Mouse (Mus musculus) stomach, postnatal 0 days (tissue): ENCODE measurements around the gene Cpd. TPM values are rescaled to one million over a fixed set of nuclear protein-coding genes. Genes with fewer than 3 reads are reported as not detected.

Source experiments
- ATAC-seq: fragments of 200-750 bp; cut with Nextera tagmentation; 2 replicates; pipeline ENCODE4 v1.8.0; 2017; ENCODE audit not compliant: low FRiP score, low TSS enrichment
- DNase-seq: peaks from one replicate; pipeline ENCODE4 v3.0.0-alpha.2; 2016; ENCODE audit warnings: low spot score
- H3K27ac ChIP-seq: fragments of 300-500 bp; sonication (generic); replicated peaks from 2 replicates; pipeline ENCODE4 v1.5.1; 2014; ENCODE audit warnings: mild to moderate bottlenecking, control low read depth
- H3K27me3 ChIP-seq: fragments of 300-500 bp; sonication (generic); 2 replicates; pipeline ENCODE4 v1.6.1; 2014; ENCODE audit warnings: low read length; ENCODE audit not compliant: control insufficient read depth, insufficient read depth
- H3K36me3 ChIP-seq: fragments of 300-500 bp; sonication (generic); 2 replicates; pipeline ENCODE4 v1.6.1; 2014; ENCODE audit warnings: low read length, mixed read lengths; ENCODE audit not compliant: control insufficient read depth, insufficient read depth
- H3K4me1 ChIP-seq: fragments of 300-500 bp; sonication (generic); replicated peaks from 2 replicates; pipeline ENCODE4 v1.6.1; 2014; ENCODE audit warnings: antibody characterized with exemption; ENCODE audit not compliant: control insufficient read depth, insufficient read depth
- H3K4me2 ChIP-seq: fragments of 300-500 bp; sonication (generic); replicated peaks from 2 replicates; pipeline ENCODE4 v1.6.1; 2014; ENCODE audit warnings: low read depth, mild to moderate bottlenecking, control low read depth, moderate library complexity
- H3K4me3 ChIP-seq: fragments of 300-500 bp; sonication (generic); 2 replicates; pipeline ENCODE4 v1.5.1; 2014; ENCODE audit warnings: low read depth, low read length, control low read depth
- H3K9ac ChIP-seq: fragments of 300-500 bp; sonication (generic); 2 replicates; pipeline ENCODE4 v1.6.1; 2014; ENCODE audit warnings: mild to moderate bottlenecking, low read length, control low read depth, mixed read lengths
- H3K9me3 ChIP-seq: fragments of 300-500 bp; sonication (generic); 2 replicates; pipeline ENCODE4 v1.6.1; 2016; ENCODE audit warnings: low read length; ENCODE audit not compliant: control insufficient read depth
- CTCF ChIP-seq: IDR thresholded peaks from 2 replicates; pipeline ENCODE4 v1.5.1; 2016; ENCODE audit warnings: antibody characterized with exemption, low read depth, mild to moderate bottlenecking, moderate library complexity
- EP300 ChIP-seq: optimal IDR thresholded peaks from 2 replicates; pipeline ENCODE3; 2016; ENCODE audit warnings: antibody characterized with exemption
- WGBS: fragments of 180-500 bp; shearing (Covaris S2); extraction: QIAGEN DNeasy Blood & Tissue Kit; methylation state at CpG from one replicate; pipeline ENCODE4 v1.1.7; 2014; 5-methylcytosine and 5-hydroxymethylcytosine counted together
- polyA plus RNA-seq: library from polyadenylated mRNA; unstranded; fragments of >200 nt; fragmentation: Nextera tagmentation; extraction: Ambion mirVana; gene quantifications from 2 replicates; pipeline ENCODE4 v1.2.1, GENCODE M21; 2015

Gene Cpd
- polyA plus RNA-seq, 1 experiment from 2014 or later = 15.9 TPM

DNA sequence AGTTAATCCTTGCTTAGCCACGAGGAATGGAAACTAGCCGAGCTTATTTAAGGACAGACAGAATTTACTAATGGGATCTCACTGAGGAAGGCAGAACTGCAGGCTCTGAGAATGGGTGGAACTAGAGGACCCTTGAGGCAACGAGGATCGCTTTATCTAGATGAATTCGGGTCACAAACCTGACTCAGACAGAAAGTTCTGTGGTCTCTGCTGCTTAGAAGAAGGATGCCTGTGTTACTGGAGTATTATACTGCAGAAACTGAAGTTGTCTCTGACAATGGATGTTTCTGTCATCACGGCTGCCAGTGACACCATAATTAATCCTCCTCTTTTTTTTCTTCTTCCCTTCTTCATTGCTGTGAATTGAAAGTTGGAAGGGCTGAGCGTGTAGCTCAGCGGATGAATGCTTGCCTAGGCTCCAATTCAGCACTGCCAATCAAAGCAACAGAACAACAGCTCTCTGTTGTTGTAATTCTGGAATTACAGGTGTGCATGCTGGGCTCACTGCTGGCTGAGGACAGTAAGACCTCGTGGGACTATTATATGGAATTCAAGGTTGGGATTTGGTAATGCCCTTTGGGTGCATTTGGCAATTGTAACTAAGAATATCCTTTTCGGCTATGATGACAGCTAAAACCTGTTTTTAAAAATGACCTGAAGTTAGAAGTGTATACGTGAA is 25.9 kb upstream of the Cpd start:
- H3K4me1 ChIP-seq = no peaks in the 10 kb centered on the region
- DNase-seq (no peak), ATAC-seq (no peak)
- no peak overlapping the region for H3K27ac ChIP-seq
- WGBS = 53% methylated on average over 11 of the region's 11 CpGs
- H3K4me2 ChIP-seq = no peak overlapping the region
- no peaks in the 10 kb centered on the region for H3K27me3 ChIP-seq
- H3K9me3 ChIP-seq = no peaks in the 10 kb centered on the region
- no peak overlapping the region for H3K9ac ChIP-seq
- TF ChIP-seq CTCF (no peak), EP300 (no peak)
- no peaks in the 10 kb centered on the region for H3K36me3 ChIP-seq
- no peak overlapping the region for H3K4me3 ChIP-seq

DNA sequence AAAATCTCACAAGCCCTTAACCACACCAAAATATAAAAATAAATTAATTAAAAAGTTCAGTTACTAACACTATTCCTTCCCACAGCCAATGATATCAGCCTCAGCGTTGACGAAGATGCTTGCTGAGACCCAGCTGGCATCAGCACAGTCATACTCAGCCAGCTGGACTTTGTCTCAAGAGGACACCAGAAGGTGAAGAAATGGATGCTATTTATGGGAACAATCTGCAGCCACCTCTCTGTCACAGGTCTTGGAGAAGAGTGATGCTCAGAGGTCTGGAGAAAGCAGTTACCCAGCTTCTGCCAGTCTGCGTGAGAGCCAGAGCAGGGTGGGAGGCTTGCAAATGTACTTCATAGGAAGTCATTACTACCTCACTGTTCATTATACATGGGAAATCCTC is 14.4 kb upstream of the Cpd start:
- no peak for ATAC-seq
- H3K9me3 ChIP-seq = no peaks in the 10 kb centered on the region
- no peak overlapping the region for H3K27ac ChIP-seq
- DNase-seq = no peak
- 81% methylated on average over 3 of the region's 3 CpGs for WGBS
- H3K4me2 ChIP-seq = no peak overlapping the region
- no peak for TF ChIP-seq CTCF
- no peak for TF ChIP-seq EP300
- H3K4me3 ChIP-seq = no peak overlapping the region
- no peaks in the 10 kb centered on the region for H3K4me1 ChIP-seq
- no peaks in the 10 kb centered on the region for H3K27me3 ChIP-seq
- H3K36me3 ChIP-seq = no peaks in the 10 kb centered on the region
- H3K9ac ChIP-seq = no peak overlapping the region

DNA sequence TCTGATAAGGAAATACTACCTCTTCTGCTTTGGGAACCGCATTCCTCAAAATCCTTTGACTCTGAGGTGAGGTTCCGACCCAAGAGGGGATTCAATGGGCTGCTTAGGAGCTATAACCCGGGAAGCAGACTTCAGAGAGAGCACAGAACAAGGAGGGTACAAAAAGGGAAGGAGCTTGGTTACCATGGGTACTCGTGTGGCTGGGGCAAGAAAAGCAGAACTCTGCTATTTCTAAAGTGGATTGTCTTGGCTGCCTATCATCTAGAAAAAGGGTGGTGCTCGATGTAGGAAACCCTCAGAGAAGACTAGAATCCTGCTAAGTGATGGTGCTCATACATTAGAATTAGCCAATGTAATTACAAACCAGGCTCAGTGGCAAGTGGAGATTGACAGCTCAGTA is 12.4 kb upstream of the Cpd start:
- no peaks in the 10 kb centered on the region for H3K27me3 ChIP-seq
- peak overlapping the region; percentile 81 for H3K27ac ChIP-seq
- TF ChIP-seq EP300 (no peak), CTCF (no peak)

DNA sequence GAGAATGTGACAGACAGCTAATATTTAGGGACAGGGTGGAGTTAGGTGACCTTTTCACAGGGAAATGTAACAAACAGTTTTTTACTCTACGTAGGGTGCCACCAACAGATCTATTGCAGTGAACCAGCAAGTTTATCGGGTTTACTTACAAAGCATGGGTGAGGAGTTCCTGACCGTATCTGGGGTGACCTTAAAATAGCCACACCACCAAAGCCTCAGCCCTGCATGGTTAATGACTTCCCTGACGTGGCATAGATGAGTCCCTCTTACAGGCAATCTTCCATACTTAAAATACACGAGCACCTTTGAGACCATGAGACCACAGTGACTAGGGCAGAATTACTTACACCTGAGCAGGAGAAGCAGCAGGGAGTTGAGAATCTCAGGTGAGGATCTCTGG is 12.0 kb upstream of the Cpd start:
- no peak overlapping the region for H3K4me2 ChIP-seq
- H3K9ac ChIP-seq = no peak overlapping the region
- no peak overlapping the region for H3K4me3 ChIP-seq
- 39% methylated on average over 5 of the region's 5 CpGs for WGBS
- DNase-seq (peak; percentile 44), ATAC-seq (peak; percentile 84)
- H3K36me3 ChIP-seq = no peaks in the 10 kb centered on the region
- no peaks in the 10 kb centered on the region for H3K27me3 ChIP-seq
- H3K4me1 ChIP-seq = no peaks in the 10 kb centered on the region
- no peaks in the 10 kb centered on the region for H3K9me3 ChIP-seq
- H3K27ac ChIP-seq = peak overlapping the region; percentile 81
- TF ChIP-seq CTCF (no peak), EP300 (no peak)

More for the DNA sequence above, 12.4 kb upstream of the Cpd start:
- DNase-seq = no peak
- Histone ChIP-seq H3K4me2 (no peak overlapping the region), H3K4me3 (no peak overlapping the region), H3K4me1 (no peaks in the 10 kb centered on the region), H3K36me3 (no peaks in the 10 kb centered on the region), H3K9ac (no peak overlapping the region), H3K9me3 (no peaks in the 10 kb centered on the region)
- ATAC-seq = 0 out of 2 replicates have a peak, but pooled peaks have one; percentile 7
- 57% methylated on average over 5 of the region's 5 CpGs for WGBS

DNA sequence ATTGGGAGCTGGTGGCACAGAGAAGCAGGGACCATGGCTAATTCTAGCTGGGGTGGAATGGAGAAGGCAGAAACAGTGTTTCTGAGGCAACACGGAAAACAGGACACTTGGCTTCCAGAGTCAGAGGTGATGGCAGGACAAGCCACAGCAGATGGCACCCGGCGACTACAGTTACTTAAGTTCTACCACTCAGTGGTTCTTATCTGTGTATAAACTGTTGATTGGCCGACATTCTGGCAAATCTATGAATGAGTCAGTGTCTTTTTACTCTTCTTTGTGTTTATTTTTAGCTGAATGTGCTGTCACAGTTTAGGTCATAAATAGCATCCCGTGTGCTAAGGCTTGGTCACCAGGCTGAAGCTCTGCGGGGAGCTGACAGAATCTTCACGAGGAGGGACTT is 10.3 kb upstream of the Cpd start:
- H3K9me3 ChIP-seq = no peaks in the 10 kb centered on the region
- no peaks in the 10 kb centered on the region for H3K36me3 ChIP-seq
- no peaks in the 10 kb centered on the region for H3K27me3 ChIP-seq
- no peak overlapping the region for H3K4me3 ChIP-seq
- ATAC-seq (no peak), DNase-seq (no peak)
- WGBS = 67% methylated on average over 7 of the region's 7 CpGs
- H3K27ac ChIP-seq = peak overlapping the region; percentile 58; the same call in 1 of the 2 replicates
- H3K4me2 ChIP-seq = no peak overlapping the region
- no peaks in the 10 kb centered on the region for H3K4me1 ChIP-seq
- TF ChIP-seq EP300 (no peak), CTCF (no peak)
- no peak overlapping the region for H3K9ac ChIP-seq

DNA sequence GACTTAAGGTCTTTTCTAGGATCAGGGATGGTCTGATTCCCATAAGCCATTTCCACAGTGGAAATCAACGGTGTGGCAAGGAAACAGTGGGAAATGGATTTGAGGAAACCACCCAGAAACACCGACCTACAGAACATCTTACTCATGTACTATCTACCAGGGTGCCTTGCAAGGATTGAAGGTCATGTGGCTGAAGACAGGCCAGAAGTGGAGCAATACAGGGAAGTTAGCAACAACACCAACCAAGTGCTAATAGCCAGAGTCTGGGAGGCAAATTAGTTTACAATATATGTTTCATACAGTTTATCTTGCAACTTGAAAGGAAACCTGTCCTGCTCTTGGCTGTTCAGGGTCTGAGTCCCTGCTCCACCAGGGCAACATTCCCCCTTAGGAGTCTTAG is 9.8 kb upstream of the Cpd start:
- peak overlapping the region; percentile 58; the same call in 1 of the 2 replicates for H3K27ac ChIP-seq
- WGBS = 73% methylated on average over 2 of the region's 2 CpGs
- ATAC-seq = no peak

More for the DNA sequence above, 9.8 kb upstream of the Cpd start:
- no peaks in the 10 kb centered on the region for H3K36me3 ChIP-seq
- TF ChIP-seq EP300 = no peak
- no peak for TF ChIP-seq CTCF
- no peak overlapping the region for H3K4me3 ChIP-seq
- H3K4me2 ChIP-seq = no peak overlapping the region
- no peak for DNase-seq
- H3K4me1 ChIP-seq = no peaks in the 10 kb centered on the region
- no peak overlapping the region for H3K9ac ChIP-seq
- no peaks in the 10 kb centered on the region for H3K9me3 ChIP-seq
- no peaks in the 10 kb centered on the region for H3K27me3 ChIP-seq
